In the genomic region with DNA sequence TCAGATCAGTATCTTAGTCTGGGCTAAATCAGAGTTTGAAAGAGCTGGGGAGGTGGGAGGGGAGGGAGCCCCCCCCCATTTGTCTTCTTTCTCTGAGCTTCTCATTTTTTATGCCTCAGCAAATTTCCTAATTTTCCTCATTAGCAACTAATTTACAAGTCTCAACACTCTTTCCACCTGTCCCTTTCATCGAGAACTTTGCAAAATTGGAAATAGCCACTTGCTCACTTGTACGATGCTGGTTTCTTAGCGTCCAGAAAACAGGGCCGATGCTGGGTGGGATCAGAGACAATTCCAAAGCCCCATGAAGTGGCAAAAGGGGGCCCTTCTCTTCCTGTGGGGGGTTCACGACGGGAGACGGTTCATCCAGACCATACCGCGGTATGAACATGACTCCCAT, we compare ENCODE assay signal across 18 mouse cellular contexts.
DNase-seq lines count a peak whose midpoint lies in the region; ATAC-seq lines count a peak whose summit lies in the region.
"Had no signal": no experiment of that assay in that cellular context is flagged by ENCODE, and none has a peak within 500 bp of the region (broad histone marks: within the 10 kb centered on the region; RNA-seq: fewer than 3 reads in every experiment).

No protein-coding gene starts in this region.

- no peak for ATAC-seq in heart, embryonic 13.5 days (ENCODE audit: extremely low read depth, insufficient number of reproducible peaks, low FRiP score, low TSS enrichment)
- no peak for ATAC-seq in heart, embryonic 11.5 days (replicated peaks; ENCODE audit: insufficient number of reproducible peaks, low FRiP score, low TSS enrichment)
- ATAC-seq in forebrain, embryonic 14.5 days, result no peak
- ATAC-seq in hindbrain, embryonic 13.5 days (ENCODE audit: low FRiP score), result no peak
- ATAC-seq: hindbrain, postnatal 0 days had no signal

- no peaks in the 10 kb centered on the region for H3K36me3 ChIP-seq in heart, embryonic 13.5 days
- H3K36me3 ChIP-seq in heart, embryonic 11.5 days (ENCODE audit: control insufficient read depth, insufficient read depth, low read length), result no peaks in the 10 kb centered on the region
- H3K36me3 ChIP-seq in forebrain, embryonic 14.5 days (ENCODE audit: control insufficient read depth, insufficient read depth, low read length), result no peaks in the 10 kb centered on the region
- no peaks in the 10 kb centered on the region for H3K36me3 ChIP-seq in hindbrain, embryonic 13.5 days
- H3K36me3 ChIP-seq: embryonic facial prominence, embryonic 10.5 days; heart, embryonic 10.5 days; hindbrain, embryonic 12.5 days had no signal

- DNase-seq in layer of hippocampus, adult 8-10 months (ENCODE audit: low spot score in 2 of 2), result peak; percentile 14 to 18
- DNase-seq in layer of hippocampus, adult 9-11 months, result no peak
- DNase-seq in forebrain, embryonic 14.5 days (ENCODE audit: low spot score), result peak; percentile 81
- no peak for DNase-seq in gastrocnemius, postnatal 4 days (ENCODE audit: low spot score in 2 of 2)
- DNase-seq: adrenal gland, postnatal 10 days; cerebellum, adult 18-20 months; cerebellum, postnatal 10 days; gastrocnemius, postnatal 14 days; heart, postnatal 10 days; heart, postnatal 4 days; kidney, adult 11 months had no signal

- 51% methylated on average over 9 of the region's 9 CpGs for WGBS in heart, embryonic 13.5 days
- 64% methylated on average over 9 of the region's 9 CpGs for WGBS in heart, embryonic 11.5 days (ENCODE audit: insufficient replicate concordance)
- 8% methylated on average over 9 of the region's 9 CpGs for WGBS in forebrain, embryonic 14.5 days
- 70% methylated on average over 9 of the region's 9 CpGs for WGBS in hindbrain, embryonic 13.5 days

- H3K4me2 ChIP-seq in heart, embryonic 13.5 days, result peak overlapping the region; percentile 7; the same call in 1 of the 2 replicates
- H3K4me2 ChIP-seq in heart, embryonic 11.5 days, result no peak overlapping the region
- no peak overlapping the region for H3K4me2 ChIP-seq in forebrain, embryonic 14.5 days (ENCODE audit: low read length)
- no peak overlapping the region for H3K4me2 ChIP-seq in hindbrain, embryonic 13.5 days
- H3K4me2 ChIP-seq: hindbrain, embryonic 12.5 days had no signal

- H3K27me3 ChIP-seq in heart, embryonic 13.5 days (replicated peaks), result peaks cover 11% of the 10 kb centered on the region; the same call in 1 of the 2 replicates
- H3K27me3 ChIP-seq in heart, embryonic 11.5 days (ENCODE audit: control insufficient read depth, insufficient read depth, low read length), result 0 out of 2 replicates have a peak, but pooled peaks cover 3% of the 10 kb centered on the region
- no peaks in the 10 kb centered on the region for H3K27me3 ChIP-seq in forebrain, embryonic 14.5 days (replicated peaks; ENCODE audit: control insufficient read depth, insufficient read depth, low read length)
- H3K27me3 ChIP-seq in hindbrain, embryonic 13.5 days, result peaks cover 72% of the 10 kb centered on the region

- H3K4me3 ChIP-seq in heart, embryonic 13.5 days, result no peak overlapping the region
- H3K4me3 ChIP-seq in heart, embryonic 11.5 days (ENCODE audit: low read depth, low read length), result no peak overlapping the region
- no peak overlapping the region for H3K4me3 ChIP-seq in forebrain, embryonic 14.5 days (ENCODE audit: low read depth, low read length)
- H3K4me3 ChIP-seq in hindbrain, embryonic 13.5 days, result no peak overlapping the region
- H3K4me3 ChIP-seq: embryonic facial prominence, embryonic 10.5 days; heart, embryonic 10.5 days; hindbrain, embryonic 12.5 days had no signal

- peaks cover 89% of the 10 kb centered on the region for H3K4me1 ChIP-seq in heart, embryonic 13.5 days
- peaks cover 56% of the 10 kb centered on the region for H3K4me1 ChIP-seq in heart, embryonic 11.5 days (ENCODE audit: control insufficient read depth, insufficient read depth, low read length)
- peaks cover 75% of the 10 kb centered on the region for H3K4me1 ChIP-seq in forebrain, embryonic 14.5 days (ENCODE audit: control insufficient read depth, insufficient read depth, low read length)
- peaks cover 67% of the 10 kb centered on the region for H3K4me1 ChIP-seq in hindbrain, embryonic 13.5 days (replicated peaks)

- H3K9me3 ChIP-seq in heart, embryonic 13.5 days, result no peaks in the 10 kb centered on the region
- no peaks in the 10 kb centered on the region for H3K9me3 ChIP-seq in heart, embryonic 11.5 days (replicated peaks; ENCODE audit: control insufficient read depth, low read length)
- H3K9me3 ChIP-seq in forebrain, embryonic 14.5 days (replicated peaks; ENCODE audit: control insufficient read depth, low read length), result no peaks in the 10 kb centered on the region
- H3K9me3 ChIP-seq in hindbrain, embryonic 13.5 days, result no peaks in the 10 kb centered on the region
- H3K9me3 ChIP-seq: embryonic facial prominence, embryonic 10.5 days; heart, embryonic 10.5 days; hindbrain, embryonic 12.5 days had no signal

- no peak overlapping the region for H3K27ac ChIP-seq in heart, embryonic 13.5 days (replicated peaks)
- no peak overlapping the region for H3K27ac ChIP-seq in heart, embryonic 11.5 days (ENCODE audit: low read depth, low read length)
- H3K27ac ChIP-seq in forebrain, embryonic 14.5 days (ENCODE audit: low read depth, low read length), result peak overlapping the region; percentile 74
- H3K27ac ChIP-seq in hindbrain, embryonic 13.5 days, result no peak overlapping the region
- H3K27ac ChIP-seq: embryonic facial prominence, embryonic 10.5 days; hindbrain, embryonic 12.5 days; hindbrain, postnatal 0 days had no signal

- peak overlapping the region; percentile 8; the same call in 1 of the 2 replicates for H3K9ac ChIP-seq in heart, embryonic 13.5 days
- no peak overlapping the region for H3K9ac ChIP-seq in heart, embryonic 11.5 days (ENCODE audit: low read depth, low read length)
- H3K9ac ChIP-seq in forebrain, embryonic 14.5 days (ENCODE audit: low read length), result no peak overlapping the region
- no peak overlapping the region for H3K9ac ChIP-seq in hindbrain, embryonic 13.5 days
- H3K9ac ChIP-seq: hindbrain, embryonic 12.5 days had no signal

Comparison
In these comparisons a context has a peak if more than half of its experiments do, and no peak if none do; other contexts are left out.
1. DNase-seq: peak in layer of hippocampus, adult 8-10 months (2 of 2) and forebrain, embryonic 14.5 days (single experiment); none in layer of hippocampus, adult 9-11 months (single experiment) and gastrocnemius, postnatal 4 days (0 of 2).